Mouse (Mus musculus) erythroblast, embryonic 14.5 days (primary cell): Measurements from ENCODE around the gene Cga.
"Not testable (repeated sequence)": the region's sequence is repeated elsewhere in the genome, so short reads cannot be mapped to it uniquely, and the experiment has no call there.

Experiments used
- GATA1 ChIP-seq: IDR thresholded peaks from 2 replicates; pipeline ENCODE4 v1.6.1; 2012; ENCODE audit warnings: low read length, inconsistent platforms, mixed read lengths
- TAL1 ChIP-seq: IDR thresholded peaks from 3 replicates; pipeline ENCODE4 v1.6.1; 2012; ENCODE audit warnings: low read length, inconsistent platforms, mixed read lengths

DNA sequence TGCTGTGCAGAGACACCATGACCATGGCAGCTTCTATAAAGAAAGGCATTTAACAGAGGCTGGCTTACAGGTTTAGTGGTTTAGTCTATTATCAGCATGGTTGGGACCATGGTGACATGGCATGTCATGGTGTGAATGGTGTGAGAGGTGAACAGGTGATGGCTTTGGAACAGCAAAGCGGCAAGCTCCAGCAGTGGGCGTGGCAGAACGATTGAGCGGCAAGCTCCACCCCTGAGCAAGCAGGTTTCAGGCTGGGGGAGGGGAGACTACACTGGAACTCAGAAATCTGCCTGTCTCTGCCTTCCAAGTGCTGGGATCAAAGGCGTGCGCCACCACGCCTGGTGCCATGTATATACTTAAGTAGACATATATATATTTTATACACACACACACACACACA is 34.8 kb downstream of the Cga start:
- TF ChIP-seq GATA1, TAL1: not testable (repeated sequence)
